Mouse (Mus musculus) stomach, postnatal 0 days (tissue): ENCODE data around the gene Snd1. TPM values are rescaled to one million over a fixed set of nuclear protein-coding genes. Genes with fewer than 3 reads are reported as not detected.
A peak's percentile ranks its signal among the peaks of the same experiment; 100 is the strongest.
"Not testable (repeated sequence)": the region's sequence is repeated elsewhere in the genome, so short reads cannot be mapped to it uniquely, and the experiment has no call there.

Source experiments
- ATAC-seq: fragments of 200-750 bp; cut with Nextera tagmentation; 2 replicates; pipeline ENCODE4 v1.8.0; 2017; ENCODE audit not compliant: low FRiP score, low TSS enrichment
- DNase-seq: peaks from one replicate; pipeline ENCODE4 v3.0.0-alpha.2; 2016; ENCODE audit warnings: low spot score
- H3K27ac ChIP-seq: fragments of 300-500 bp; sonication (generic); replicated peaks from 2 replicates; pipeline ENCODE4 v1.5.1; 2014; ENCODE audit warnings: mild to moderate bottlenecking, control low read depth
- H3K27me3 ChIP-seq: fragments of 300-500 bp; sonication (generic); 2 replicates; pipeline ENCODE4 v1.6.1; 2014; ENCODE audit warnings: low read length; ENCODE audit not compliant: control insufficient read depth, insufficient read depth
- H3K36me3 ChIP-seq: fragments of 300-500 bp; sonication (generic); 2 replicates; pipeline ENCODE4 v1.6.1; 2014; ENCODE audit warnings: low read length, mixed read lengths; ENCODE audit not compliant: control insufficient read depth, insufficient read depth
- H3K4me1 ChIP-seq: fragments of 300-500 bp; sonication (generic); replicated peaks from 2 replicates; pipeline ENCODE4 v1.6.1; 2014; ENCODE audit warnings: antibody characterized with exemption; ENCODE audit not compliant: control insufficient read depth, insufficient read depth
- H3K4me2 ChIP-seq: fragments of 300-500 bp; sonication (generic); replicated peaks from 2 replicates; pipeline ENCODE4 v1.6.1; 2014; ENCODE audit warnings: low read depth, mild to moderate bottlenecking, control low read depth, moderate library complexity
- H3K4me3 ChIP-seq: fragments of 300-500 bp; sonication (generic); 2 replicates; pipeline ENCODE4 v1.5.1; 2014; ENCODE audit warnings: low read depth, low read length, control low read depth
- H3K9ac ChIP-seq: fragments of 300-500 bp; sonication (generic); 2 replicates; pipeline ENCODE4 v1.6.1; 2014; ENCODE audit warnings: mild to moderate bottlenecking, low read length, control low read depth, mixed read lengths
- H3K9me3 ChIP-seq: fragments of 300-500 bp; sonication (generic); 2 replicates; pipeline ENCODE4 v1.6.1; 2016; ENCODE audit warnings: low read length; ENCODE audit not compliant: control insufficient read depth
- CTCF ChIP-seq: IDR thresholded peaks from 2 replicates; pipeline ENCODE4 v1.5.1; 2016; ENCODE audit warnings: antibody characterized with exemption, low read depth, mild to moderate bottlenecking, moderate library complexity
- EP300 ChIP-seq: optimal IDR thresholded peaks from 2 replicates; pipeline ENCODE3; 2016; ENCODE audit warnings: antibody characterized with exemption
- WGBS: fragments of 180-500 bp; shearing (Covaris S2); extraction: QIAGEN DNeasy Blood & Tissue Kit; methylation state at CpG from one replicate; pipeline ENCODE4 v1.1.7; 2014; 5-methylcytosine and 5-hydroxymethylcytosine counted together
- polyA plus RNA-seq: library from polyadenylated mRNA; unstranded; fragments of >200 nt; fragmentation: Nextera tagmentation; extraction: Ambion mirVana; gene quantifications from 2 replicates; pipeline ENCODE4 v1.2.1, GENCODE M21; 2015

The Snd1 gene
- polyA plus RNA-seq, 1 experiment from 2014 or later, result 81.3 TPM

GRCm38 (mm10) chr6:28517050-28517449 lies 42.1 kb downstream of the Snd1 start:
- H3K4me1 ChIP-seq, result no peaks in the 10 kb centered on the region
- H3K27me3 ChIP-seq, result no peaks in the 10 kb centered on the region
- WGBS, result 86% methylated on average over 1 of the region's 1 CpGs
- H3K4me3 ChIP-seq, result no peak overlapping the region
- TF ChIP-seq CTCF, result no peak
- no peak for TF ChIP-seq EP300
- H3K27ac ChIP-seq, result no peak overlapping the region
- H3K9me3 ChIP-seq, result no peaks in the 10 kb centered on the region
- H3K4me2 ChIP-seq, result no peak overlapping the region
- no peak for ATAC-seq
- no peak overlapping the region for H3K9ac ChIP-seq
- no peak for DNase-seq
- H3K36me3 ChIP-seq, result peaks cover 9% of the 10 kb centered on the region

- H3K4me1 ChIP-seq, result no peaks in the 10 kb centered on the region
- no peak overlapping the region for H3K27ac ChIP-seq
- no peak overlapping the region for H3K9ac ChIP-seq
- ATAC-seq (no peak), DNase-seq (no peak)
- no peaks in the 10 kb centered on the region for H3K27me3 ChIP-seq
- H3K4me3 ChIP-seq, result no peak overlapping the region
- WGBS, result 86% methylated on average over 8 of the region's 8 CpGs
- H3K9me3 ChIP-seq, result no peaks in the 10 kb centered on the region
- H3K36me3 ChIP-seq, result peaks cover 12% of the 10 kb centered on the region
- no peak overlapping the region for H3K4me2 ChIP-seq
- no peak for TF ChIP-seq CTCF
These were observed 44.5 kb downstream of the Snd1 start for GRCm38 (mm10) chr6:28519426-28519825.

- H3K36me3 ChIP-seq, ATAC-seq, H3K9ac ChIP-seq, H3K4me1 ChIP-seq, DNase-seq, H3K4me3 ChIP-seq, H3K27ac ChIP-seq, H3K4me2 ChIP-seq, H3K9me3 ChIP-seq, H3K27me3 ChIP-seq: not testable (repeated sequence)
- peak; percentile 16; the same call in 1 of the 2 replicates for TF ChIP-seq CTCF
- WGBS, result 86% methylated on average over 5 of the region's 5 CpGs
These were observed 45.8 kb downstream of the Snd1 start for GRCm38 (mm10) chr6:28520787-28521186.

- DNase-seq, result no peak
- no peak for ATAC-seq
- no peak overlapping the region for H3K4me2 ChIP-seq
- H3K9ac ChIP-seq, result no peak overlapping the region
- no peaks in the 10 kb centered on the region for H3K27me3 ChIP-seq
- H3K4me3 ChIP-seq, result no peak overlapping the region
- 86% methylated on average over 1 of the region's 1 CpGs for WGBS
- no peaks in the 10 kb centered on the region for H3K4me1 ChIP-seq
- no peak overlapping the region for H3K27ac ChIP-seq
- TF ChIP-seq CTCF, result no peak
- no peak for TF ChIP-seq EP300
- no peaks in the 10 kb centered on the region for H3K9me3 ChIP-seq
- peaks cover 8% of the 10 kb centered on the region; the same call in 1 of the 2 replicates for H3K36me3 ChIP-seq
These were observed 46.5 kb downstream of the Snd1 start for GRCm38 (mm10) chr6:28521416-28521815.

GRCm38 (mm10) chr6:28525589-28525988 lies 50.6 kb downstream of the Snd1 start:
- ATAC-seq (no peak), DNase-seq (no peak)
- 82% methylated on average over 2 of the region's 2 CpGs for WGBS
- Histone ChIP-seq H3K27me3 (no peaks in the 10 kb centered on the region), H3K9ac (no peak overlapping the region), H3K4me3 (no peak overlapping the region), H3K9me3 (no peaks in the 10 kb centered on the region), H3K36me3 (peaks cover 14% of the 10 kb centered on the region), H3K4me2 (no peak overlapping the region), H3K4me1 (no peaks in the 10 kb centered on the region), H3K27ac (no peak overlapping the region)
- no peak for TF ChIP-seq EP300

- 89% methylated on average over 10 of the region's 10 CpGs for WGBS
- peaks cover 14% of the 10 kb centered on the region for H3K36me3 ChIP-seq
- ATAC-seq (no peak), DNase-seq (no peak)
- H3K4me3 ChIP-seq, result no peak overlapping the region
- H3K9ac ChIP-seq, result no peak overlapping the region
- H3K9me3 ChIP-seq, result no peaks in the 10 kb centered on the region
- H3K27me3 ChIP-seq, result no peaks in the 10 kb centered on the region
- no peaks in the 10 kb centered on the region for H3K4me1 ChIP-seq
- H3K27ac ChIP-seq, result no peak overlapping the region
- H3K4me2 ChIP-seq, result no peak overlapping the region
- TF ChIP-seq CTCF (no peak), EP300 (no peak)
These were observed 52.5 kb downstream of the Snd1 start for GRCm38 (mm10) chr6:28527459-28527858.
